Mouse (Mus musculus) liver, embryonic 14.5 days (tissue): ENCODE results near the gene Stim1.

Experiments
- CTCF ChIP-seq: IDR thresholded peaks from 2 replicates; pipeline ENCODE4 v1.5.1; 2016; ENCODE audit warnings: antibody characterized with exemption, low read depth, control low read depth
- EP300 ChIP-seq: IDR thresholded peaks from 2 replicates; pipeline ENCODE4 v1.6.1; 2016; ENCODE audit warnings: antibody characterized with exemption, low read depth

DNA sequence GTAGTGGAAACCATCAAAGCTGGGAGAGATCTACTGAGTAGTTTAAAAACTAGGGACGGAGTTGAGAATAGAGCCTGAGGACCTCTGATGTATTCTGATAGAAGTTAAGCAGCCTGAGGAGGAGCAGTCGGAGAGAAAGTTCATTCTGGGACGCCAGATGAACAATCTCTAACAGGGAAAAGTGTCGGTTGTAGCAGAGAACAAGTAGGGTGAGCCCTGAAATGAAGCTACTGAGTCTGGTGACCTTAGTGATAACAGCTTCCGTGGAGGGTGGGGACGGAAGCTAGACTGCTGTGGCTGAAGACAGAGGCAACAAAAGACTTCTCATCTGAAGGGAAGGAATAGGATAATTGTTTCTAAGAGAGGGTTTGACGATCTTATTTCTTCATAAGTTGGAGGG is 47.8 kb downstream of the Stim1 start:
- no peak for TF ChIP-seq CTCF
- TF ChIP-seq EP300: no peak
